Mouse (Mus musculus) cerebellum, postnatal 25 days (tissue): ENCODE data around the gene Otc.

Experiments used
- DNase-seq, 2 experiments: peaks; one replicate each; pipeline ENCODE4 v3.0.0; 2021; ENCODE audit warnings: mixed read lengths in 2 of 2

The Otc gene

DNA sequence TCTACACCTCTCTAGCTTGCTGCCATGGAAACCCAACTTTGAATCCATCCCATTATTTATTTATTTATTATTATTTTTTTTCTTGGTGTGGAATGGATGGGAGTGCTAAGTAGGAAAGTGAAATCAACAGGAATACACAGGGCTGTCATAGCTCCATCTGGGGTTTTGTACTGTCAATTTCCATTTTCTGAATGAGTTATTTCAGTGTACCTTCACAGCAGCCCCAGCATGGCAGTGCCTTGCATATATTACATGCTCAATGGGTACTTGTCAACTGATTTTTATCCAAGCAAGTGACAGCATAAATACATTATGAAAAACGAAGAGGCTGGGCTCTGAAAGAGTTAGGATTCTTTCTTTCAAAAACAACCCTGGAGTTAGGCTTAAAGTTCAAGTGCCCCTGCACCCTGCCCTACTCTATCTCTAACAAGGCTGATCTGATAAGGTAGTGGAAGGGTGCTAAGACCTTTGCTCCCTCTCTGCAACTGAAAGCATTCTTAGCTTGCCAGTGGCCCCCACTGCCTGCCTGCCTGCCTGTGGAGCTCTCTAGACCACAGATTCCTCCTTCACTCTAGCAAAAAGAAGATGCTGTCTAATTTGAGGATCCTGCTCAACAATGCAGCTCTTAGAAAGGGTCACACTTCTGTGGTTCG, at the start of gene Otc:
Otc (plus strand) TSS at position 454 of the 653 bp plus-strand sequence.
- DNase-seq, result no peak

DNA sequence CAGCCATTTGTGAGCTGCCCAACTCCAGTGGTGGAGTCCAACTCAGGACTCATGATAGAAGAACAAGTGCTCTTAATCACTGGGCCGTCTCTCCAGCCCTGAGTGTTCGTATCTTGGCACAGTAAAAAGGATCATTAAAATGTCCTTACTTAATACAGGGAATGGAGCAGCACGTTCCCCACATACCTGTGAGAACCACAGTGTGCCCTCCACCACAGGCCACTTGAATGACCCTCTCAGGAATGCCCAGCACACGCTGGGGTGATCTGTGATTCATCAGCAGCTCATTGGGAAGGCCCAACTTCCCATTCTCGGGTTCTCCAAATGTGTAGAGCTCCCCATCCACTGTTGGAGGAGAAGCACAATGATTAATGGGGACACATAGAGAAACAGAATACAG, 46.2 kb upstream of the Otc start:
- DNase-seq, result no peak

DNA sequence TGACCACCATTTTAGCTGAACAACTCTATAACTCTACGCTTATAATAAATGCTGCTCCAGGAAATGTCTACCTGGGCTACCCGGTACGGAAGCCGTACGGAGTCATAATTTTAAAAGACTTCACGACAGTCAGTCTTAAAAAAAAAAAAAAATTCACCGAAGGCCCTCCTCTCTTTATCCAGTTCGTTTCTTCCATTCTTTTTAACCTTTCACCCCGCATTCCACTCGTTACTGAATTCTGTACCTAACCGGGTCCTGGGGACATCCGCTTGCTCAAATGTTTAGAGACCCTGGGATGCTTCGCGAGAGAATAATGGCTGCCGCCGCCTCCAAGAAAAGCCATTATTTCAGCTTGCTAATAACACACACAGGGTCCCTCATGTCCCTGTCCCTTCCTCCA, 36.1 kb upstream of the Otc start:
- DNase-seq, result peak in 1 of 2 experiments; percentile 53

DNA sequence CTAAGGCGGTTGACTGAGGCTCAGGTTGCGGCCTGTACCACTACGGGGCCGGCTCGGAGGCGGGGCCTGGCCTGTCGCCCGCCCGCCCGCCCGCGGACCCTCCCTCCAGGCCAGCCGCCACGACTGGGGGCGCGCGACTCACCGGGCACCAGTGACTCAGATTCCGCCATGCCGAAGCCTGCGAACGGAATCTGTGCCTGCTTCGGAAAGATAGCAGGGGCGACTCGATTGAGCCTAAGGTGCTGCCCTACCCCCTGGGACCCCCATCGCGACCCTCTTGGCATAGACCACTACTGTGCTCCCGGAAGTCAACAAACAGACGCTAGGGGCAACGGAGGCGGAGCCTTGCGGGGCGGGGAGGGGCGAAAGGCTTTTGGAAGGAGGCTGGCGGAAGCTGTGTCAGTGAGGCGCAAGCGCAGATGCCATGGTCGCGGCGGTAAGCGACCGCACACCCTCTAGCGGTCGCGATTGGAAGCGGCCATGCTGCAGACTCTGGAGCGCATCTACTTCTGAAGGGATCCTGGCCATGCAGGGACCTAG, 35.6 kb upstream of the Otc start, which contains the start of gene Rpgr:
Rpgr (minus strand) TSS at position 511 of the 540 bp plus-strand sequence.
- peak; percentile 92 to 93 for DNase-seq

- peak; percentile 17 to 61 for DNase-seq
These were observed 32.8 kb upstream of the Otc start for GRCm38 (mm10) chrX:10219281-10219680.

DNA sequence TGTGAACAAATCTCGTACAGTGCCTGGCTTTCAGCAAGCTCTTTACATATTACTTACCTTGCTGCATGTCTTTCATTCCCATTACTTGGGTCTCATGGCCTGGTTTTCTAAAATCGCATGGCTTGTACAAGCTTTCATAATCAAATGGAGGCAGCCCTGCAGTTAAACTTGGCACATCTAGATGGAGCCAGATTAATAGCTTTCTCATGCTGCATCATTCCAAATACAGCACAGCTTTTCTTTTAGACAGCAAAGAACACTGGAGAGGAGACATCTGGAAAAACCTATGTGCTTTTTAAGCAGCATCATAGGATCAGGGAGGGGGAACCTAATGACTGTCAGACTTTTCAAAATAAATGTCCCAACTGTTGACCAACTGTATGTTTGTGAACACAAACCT, 19.1 kb upstream of the Otc start:
- DNase-seq, result peak in 1 of 2 experiments; percentile 20

- DNase-seq, result no peak
These were observed 17.5 kb upstream of the Otc start for GRCm38 (mm10) chrX:10234617-10235016.

GRCm38 (mm10) chrX:10239515-10239914, 12.6 kb upstream of the Otc start:
- no peak for DNase-seq

DNA sequence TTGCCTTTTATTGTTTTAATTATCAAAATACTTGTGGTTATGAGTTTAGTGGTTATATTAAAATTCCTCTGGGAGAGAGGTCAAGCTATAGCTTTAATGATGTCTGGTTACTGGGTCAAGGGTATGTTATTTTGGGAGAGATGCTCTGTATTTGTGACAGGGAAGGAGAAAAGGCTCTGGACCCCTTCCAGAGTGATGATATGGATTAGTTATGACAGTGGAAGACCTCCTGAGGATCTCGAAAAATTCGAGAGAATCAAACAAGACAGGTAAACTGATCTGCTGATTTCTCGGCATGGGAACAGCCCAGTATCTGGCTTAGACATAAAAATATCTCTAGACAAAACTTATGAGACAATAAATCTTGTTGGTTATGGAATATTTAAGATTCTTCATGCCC, 8.2 kb upstream of the Otc start:
- DNase-seq, result peak in 1 of 2 experiments; percentile 4

- DNase-seq, result no peak
These were observed 748 bp upstream of the Otc start for GRCm38 (mm10) chrX:10251357-10251756.

DNA sequence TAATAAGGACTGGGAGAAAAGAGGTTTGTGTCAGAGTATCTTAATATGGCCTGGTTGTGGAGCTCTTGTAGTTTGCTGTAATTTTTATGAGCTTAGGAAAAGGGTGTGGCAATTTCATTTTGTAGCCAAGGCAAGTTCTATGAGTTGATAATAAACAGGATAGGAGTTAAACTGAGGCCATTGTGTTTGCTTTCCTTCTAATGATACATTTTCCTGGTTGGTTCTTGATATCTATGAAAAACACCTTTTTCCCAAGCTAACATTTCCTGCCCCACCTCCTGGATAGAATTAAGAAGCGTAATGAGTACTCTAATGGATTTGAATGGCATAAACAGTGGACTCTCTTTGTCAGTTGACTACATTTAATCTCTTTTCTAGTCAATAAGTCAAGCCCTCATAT, 5.7 kb downstream of the Otc start:
- DNase-seq, result no peak

DNA sequence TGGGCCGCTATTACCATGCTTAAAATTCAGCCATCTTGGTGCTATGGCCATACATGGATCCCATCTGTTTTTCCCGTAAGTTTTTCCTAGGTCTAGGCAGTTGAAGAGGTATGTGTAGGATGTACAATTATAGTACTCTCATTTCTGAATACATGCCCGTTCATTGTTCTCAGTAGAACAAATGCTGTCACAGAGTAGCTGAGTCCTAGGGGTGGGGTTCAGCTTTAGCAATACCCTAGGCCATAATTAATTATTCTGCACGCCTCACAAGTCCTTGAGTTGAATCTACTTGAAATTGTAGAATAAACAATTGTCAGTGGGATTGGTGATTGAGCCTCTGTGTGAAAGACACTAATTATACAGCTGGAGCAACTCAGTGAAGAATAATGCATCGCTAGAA, 6.2 kb downstream of the Otc start:
- no peak for DNase-seq

- peak in 1 of 2 experiments; percentile 9 for DNase-seq
These were observed 16.2 kb downstream of the Otc start for GRCm38 (mm10) chrX:10268308-10268707.

DNA sequence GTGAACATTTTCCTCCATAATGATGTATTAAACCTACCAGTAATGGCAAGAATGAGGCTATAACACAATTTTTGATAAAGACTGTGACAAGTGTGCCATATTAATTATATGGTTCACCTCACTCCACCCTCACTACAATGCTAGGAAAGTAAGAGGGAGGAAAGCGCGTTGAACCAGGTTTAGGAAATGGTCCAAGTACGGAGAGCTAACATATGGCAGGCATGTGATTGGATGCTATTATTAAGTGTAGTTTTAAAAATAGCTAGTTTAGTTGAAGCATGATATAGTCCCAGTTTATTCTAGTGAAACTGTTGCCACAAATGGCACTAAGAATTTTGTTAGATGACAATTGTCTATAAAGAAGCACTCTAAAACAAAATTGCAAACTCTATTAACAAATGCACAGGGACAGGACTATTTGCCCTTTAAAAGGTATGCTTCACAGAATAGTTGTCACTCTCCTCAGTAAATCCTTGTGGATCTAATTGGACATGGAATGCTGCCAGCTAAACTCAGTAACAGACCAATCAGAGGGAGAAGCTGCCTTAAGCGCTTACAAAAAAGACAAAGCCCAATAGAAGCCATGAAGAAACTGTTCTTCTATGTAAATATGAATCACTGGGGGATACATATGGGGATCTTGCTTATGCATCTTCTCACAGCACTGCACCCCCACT, 16.8 kb downstream of the Otc start:
- DNase-seq, result peak; percentile 19 to 60

DNA sequence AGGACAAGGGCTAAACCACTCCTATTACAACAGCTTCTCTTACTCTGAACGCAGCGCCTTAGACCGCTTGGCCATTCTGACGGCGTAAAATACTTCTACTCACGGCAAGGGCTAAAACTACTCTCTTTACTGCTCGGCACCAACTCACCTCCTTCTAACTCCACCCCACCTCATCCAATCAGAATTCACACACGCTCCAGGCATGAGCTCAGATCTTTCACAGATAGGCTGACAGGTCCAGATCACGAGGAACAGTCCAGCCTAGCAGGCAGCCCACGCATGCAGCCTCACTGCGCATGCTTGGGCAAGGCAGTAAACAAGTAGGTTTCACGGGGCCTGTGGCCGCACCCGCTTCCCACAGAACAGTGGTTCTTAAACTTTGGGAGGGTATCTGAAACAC, 45.2 kb downstream of the Otc start:
- DNase-seq, result no peak

- no peak for DNase-seq
These were observed 66.1 kb downstream of the Otc start for GRCm38 (mm10) chrX:10318176-10318575.

- no peak for DNase-seq
These were observed 78.1 kb downstream of the Otc start for GRCm38 (mm10) chrX:10330246-10330645.

DNA sequence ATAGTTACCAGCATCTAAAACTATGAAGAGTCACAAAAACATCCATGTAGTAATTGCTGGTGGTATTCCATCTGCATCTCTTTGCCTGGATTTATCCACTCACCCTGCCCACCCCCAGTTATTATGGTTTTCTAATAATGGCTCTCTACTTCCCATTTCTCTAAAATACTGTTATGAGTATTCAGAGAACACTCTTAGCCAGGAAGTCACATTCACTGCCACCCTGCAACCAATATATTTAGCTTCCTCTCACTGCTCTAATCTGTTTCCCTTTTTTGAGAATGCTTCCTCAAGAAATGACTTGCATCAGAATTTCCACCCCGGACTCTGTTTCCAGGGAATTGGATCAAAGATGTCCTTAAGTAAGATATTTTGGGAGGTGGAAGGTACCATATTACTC, 79.6 kb downstream of the Otc start:
- DNase-seq, result no peak

- DNase-seq, result no peak
These were observed 84.7 kb downstream of the Otc start for GRCm38 (mm10) chrX:10336816-10337215.

DNA sequence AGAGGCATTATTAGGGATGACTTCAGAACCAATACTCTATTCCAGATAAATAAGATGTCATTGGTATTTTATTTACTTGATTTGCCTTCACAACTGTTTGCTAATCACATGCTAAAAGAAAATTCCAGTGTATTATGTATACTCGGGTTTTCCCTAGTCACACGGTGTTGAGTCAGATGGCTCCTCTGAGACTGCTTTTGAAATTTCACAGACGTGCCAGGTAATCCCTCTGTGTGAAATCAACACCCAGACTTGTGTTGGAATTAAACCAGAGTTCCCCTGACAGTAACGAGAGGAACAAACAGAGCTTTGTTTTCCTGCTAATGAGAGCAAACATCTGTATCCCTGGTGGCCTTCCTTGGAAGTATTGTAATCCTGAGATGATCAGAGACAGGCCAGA, 103.8 kb downstream of the Otc start:
- DNase-seq, result no peak
